Mouse (Mus musculus) hindbrain, embryonic 15.5 days (tissue): ENCODE measurements at regions not wholly inside any gene's neighbourhood (a gene's known extent, or its start where the extent isn't known, plus 50 kb on each side); places are given as distances from the start of the nearest gene placed in this dataset.

Experiments used
- ATAC-seq: fragments of 200-750 bp; cut with Nextera tagmentation; 2 replicates; pipeline ENCODE4 v1.8.0; 2017; ENCODE audit warnings: low read depth, moderate number of reproducible peaks, moderate TSS enrichment; ENCODE audit not compliant: low FRiP score
- H3K27ac ChIP-seq: fragments of 300-500 bp; sonication (generic); replicated peaks from 2 replicates; pipeline ENCODE4 v1.5.1; 2015; ENCODE audit warnings: mild to moderate bottlenecking, inconsistent platforms
- H3K27me3 ChIP-seq: fragments of 300-500 bp; sonication (generic); 2 replicates; pipeline ENCODE4 v1.6.1; 2015; ENCODE audit warnings: control low read depth, inconsistent platforms
- H3K36me3 ChIP-seq: fragments of 300-500 bp; sonication (generic); 2 replicates; pipeline ENCODE4 v1.6.1; 2015; ENCODE audit warnings: control low read depth, inconsistent platforms
- H3K4me1 ChIP-seq: fragments of 300-500 bp; sonication (generic); replicated peaks from 2 replicates; pipeline ENCODE4 v1.6.1; 2015; ENCODE audit warnings: control low read depth, inconsistent platforms
- H3K4me2 ChIP-seq: fragments of 300-500 bp; sonication (generic); 2 replicates; pipeline ENCODE4 v1.6.1; 2015; ENCODE audit warnings: moderate library complexity, mild to moderate bottlenecking, inconsistent platforms
- H3K4me3 ChIP-seq: fragments of 300-500 bp; sonication (generic); 2 replicates; pipeline ENCODE4 v1.5.1; 2015; ENCODE audit warnings: mild to moderate bottlenecking, inconsistent platforms
- H3K9ac ChIP-seq: fragments of 300-500 bp; sonication (generic); 2 replicates; pipeline ENCODE4 v1.6.1; 2015; ENCODE audit warnings: inconsistent platforms
- H3K9me3 ChIP-seq: fragments of 300-500 bp; sonication (generic); 2 replicates; pipeline ENCODE4 v1.6.1; 2016; ENCODE audit warnings: control low read depth, inconsistent platforms
- WGBS: fragments of 180-500 bp; shearing (Covaris S2); methylation state at CpG from one replicate; pipeline ENCODE4 v1.1.7; 2015; 5-methylcytosine and 5-hydroxymethylcytosine counted together

DNA sequence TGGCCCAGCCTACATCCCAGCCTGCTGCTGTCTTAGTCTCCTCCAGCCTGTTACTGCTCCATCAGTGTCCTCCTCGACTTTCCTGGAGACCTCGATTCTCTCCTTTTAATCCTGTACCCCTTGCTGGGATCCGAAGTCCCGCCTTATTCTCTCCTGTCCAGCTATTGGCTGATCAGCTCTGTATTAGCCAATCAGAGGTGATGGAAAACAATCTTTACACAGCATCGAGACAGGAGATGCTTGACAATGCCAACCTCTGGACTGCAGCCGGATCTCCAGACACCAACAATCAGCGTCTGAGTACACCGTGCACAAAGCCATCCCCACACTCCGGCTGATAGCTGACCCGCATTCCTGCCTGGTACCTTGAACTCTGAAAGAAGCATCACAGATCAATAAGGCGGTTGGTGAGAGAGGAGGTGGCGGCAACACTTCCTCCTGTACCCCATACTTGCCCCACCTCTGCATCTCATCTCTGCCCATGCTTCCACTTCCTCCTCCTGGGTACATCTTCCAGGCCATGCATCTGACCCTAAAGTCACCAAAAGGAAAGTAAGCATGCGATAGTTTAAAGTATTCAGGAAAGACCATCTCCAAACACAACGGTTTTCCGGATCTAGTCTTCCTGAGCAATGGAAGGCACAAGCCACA, 316.4 kb downstream of the Zfp706 start:
- peak overlapping the region; percentile 27 for H3K4me2 ChIP-seq

DNA sequence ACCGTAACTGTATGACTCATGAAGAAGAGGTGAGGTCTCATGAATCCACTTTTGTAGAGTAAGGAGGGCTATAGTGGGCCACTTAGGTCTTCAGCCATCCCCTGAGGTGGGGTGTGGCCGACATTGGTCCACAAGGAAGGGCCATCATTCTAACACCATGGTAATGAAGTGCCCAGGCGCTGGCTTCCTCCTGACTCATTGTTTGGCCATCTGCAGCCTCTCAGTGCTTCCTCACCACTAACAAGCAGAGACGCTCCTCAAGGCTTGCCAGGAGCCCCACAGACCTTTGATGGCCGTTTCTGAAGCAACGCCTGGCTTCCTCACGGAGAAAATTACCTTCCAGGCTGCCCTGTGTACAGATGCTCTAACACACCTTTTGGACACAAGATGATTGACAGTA, 317.7 kb downstream of the Zfp706 start:
- H3K9ac ChIP-seq, result no peak overlapping the region
- H3K27ac ChIP-seq, result no peak overlapping the region
- no peaks in the 10 kb centered on the region for H3K36me3 ChIP-seq
- H3K27me3 ChIP-seq, result no peaks in the 10 kb centered on the region
- WGBS, result 85% methylated on average over 7 of the region's 7 CpGs
- no peaks in the 10 kb centered on the region for H3K4me1 ChIP-seq
- no peak overlapping the region for H3K4me2 ChIP-seq
- ATAC-seq, result no peak
- no peak overlapping the region for H3K4me3 ChIP-seq
- H3K9me3 ChIP-seq, result no peaks in the 10 kb centered on the region

More for the DNA sequence above, 316.4 kb downstream of the Zfp706 start:
- 54% methylated on average over 15 of the region's 15 CpGs for WGBS
- Histone ChIP-seq H3K9me3 (no peaks in the 10 kb centered on the region), H3K4me3 (no peak overlapping the region), H3K36me3 (no peaks in the 10 kb centered on the region), H3K27ac (no peak overlapping the region), H3K27me3 (no peaks in the 10 kb centered on the region), H3K4me1 (0 out of 2 replicates have a peak, but pooled peaks cover 8% of the 10 kb centered on the region), H3K9ac (no peak overlapping the region)
- ATAC-seq, result no peak; the same call in 1 of the 2 replicates

DNA sequence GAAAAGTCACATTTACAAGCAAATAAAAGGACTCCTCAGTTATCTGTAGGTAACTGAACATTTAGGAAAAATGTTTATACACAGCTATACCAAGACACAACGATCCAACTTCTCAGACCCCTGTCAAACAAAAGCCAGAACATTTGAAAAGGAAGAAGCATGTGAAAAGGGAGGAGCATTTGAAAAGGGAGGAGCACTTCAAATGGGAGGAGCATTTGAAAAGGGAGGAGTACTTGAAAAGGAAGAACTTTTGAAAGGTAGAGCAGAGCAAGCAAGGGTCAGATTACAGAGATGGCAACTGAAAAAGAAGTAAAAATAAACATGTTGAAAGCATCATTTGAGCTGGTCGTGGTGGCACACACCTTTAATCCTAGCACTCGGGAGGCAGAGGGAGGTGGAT, 318.3 kb downstream of the Zfp706 start:
- no peak overlapping the region for H3K4me2 ChIP-seq
- H3K4me3 ChIP-seq, result no peak overlapping the region
- H3K27me3 ChIP-seq, result no peaks in the 10 kb centered on the region
- H3K27ac ChIP-seq, result no peak overlapping the region
- ATAC-seq, result no peak
- H3K9me3 ChIP-seq, result no peaks in the 10 kb centered on the region
- no peak overlapping the region for H3K9ac ChIP-seq
- H3K4me1 ChIP-seq, result no peaks in the 10 kb centered on the region
- no peaks in the 10 kb centered on the region for H3K36me3 ChIP-seq
- 79% methylated on average over 3 of the region's 3 CpGs for WGBS

DNA sequence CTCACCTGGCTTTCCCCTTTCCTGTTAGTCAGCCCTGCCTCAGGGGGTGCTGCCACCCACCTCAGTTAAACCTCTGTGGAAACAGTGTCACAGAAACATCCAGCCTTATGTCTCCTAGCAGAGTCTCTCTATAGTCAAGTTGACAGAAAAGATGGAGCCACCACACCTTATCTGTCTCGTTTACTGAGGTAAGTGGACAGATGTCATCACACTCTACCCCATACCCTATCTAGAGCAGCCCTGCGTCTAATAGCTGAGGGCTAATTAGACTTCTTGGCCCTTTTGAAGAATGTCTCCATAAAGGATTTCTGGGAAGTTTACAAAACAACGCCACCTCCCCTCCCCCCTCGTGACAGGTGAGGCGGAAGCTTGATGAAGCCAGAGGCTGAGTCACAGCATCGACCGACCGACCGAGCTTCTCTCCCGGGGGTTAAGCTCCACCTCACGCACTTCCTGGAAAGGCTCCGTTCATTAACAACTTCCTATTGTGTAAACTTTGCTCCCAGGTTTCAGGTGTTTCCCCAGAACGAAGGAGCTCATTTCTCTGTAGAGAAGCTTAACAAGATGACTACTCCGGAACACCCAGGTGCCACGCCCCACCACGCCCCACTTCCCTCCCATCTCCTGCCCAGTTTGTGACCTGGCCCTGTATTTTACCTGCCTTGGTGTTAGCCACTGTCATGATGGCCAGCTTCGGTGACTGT, 319.4 kb downstream of the Zfp706 start:
- ATAC-seq, result no peak
- no peaks in the 10 kb centered on the region for H3K9me3 ChIP-seq
- H3K4me2 ChIP-seq, result peak overlapping the region; percentile 32; the same call in 1 of the 2 replicates
- no peak overlapping the region for H3K27ac ChIP-seq
- H3K4me3 ChIP-seq, result no peak overlapping the region
- no peak overlapping the region for H3K9ac ChIP-seq
- no peaks in the 10 kb centered on the region for H3K36me3 ChIP-seq
- no peaks in the 10 kb centered on the region for H3K4me1 ChIP-seq
- WGBS, result 21% methylated on average over 17 of the region's 17 CpGs
- H3K27me3 ChIP-seq, result no peaks in the 10 kb centered on the region

DNA sequence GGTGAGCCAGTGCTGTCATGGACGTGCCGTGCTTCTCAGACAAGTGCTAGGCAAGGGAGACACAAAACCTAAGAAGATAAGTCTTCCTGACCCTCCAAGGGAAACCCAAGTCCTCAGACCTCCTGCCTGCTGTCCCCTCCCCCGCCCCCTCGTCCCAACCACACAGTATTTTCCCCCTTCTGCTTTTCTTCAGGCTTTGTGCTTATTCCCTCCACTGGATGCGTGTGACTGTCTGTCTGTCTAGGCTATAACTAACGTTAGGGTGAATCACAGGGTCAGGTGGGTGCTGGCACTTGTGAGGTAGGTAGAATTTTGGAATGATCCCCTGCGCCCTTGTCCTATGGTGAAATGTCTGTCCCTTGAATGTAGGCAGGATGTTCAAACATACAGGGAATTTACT, 322.9 kb downstream of the Zfp706 start:
- no peak overlapping the region for H3K4me3 ChIP-seq
- H3K36me3 ChIP-seq, result no peaks in the 10 kb centered on the region
- no peaks in the 10 kb centered on the region for H3K27me3 ChIP-seq
- H3K4me1 ChIP-seq, result no peaks in the 10 kb centered on the region
- H3K9me3 ChIP-seq, result no peaks in the 10 kb centered on the region
- no peak for ATAC-seq
- 86% methylated on average over 7 of the region's 7 CpGs for WGBS
- no peak overlapping the region for H3K27ac ChIP-seq
- no peak overlapping the region for H3K4me2 ChIP-seq
- H3K9ac ChIP-seq, result no peak overlapping the region

DNA sequence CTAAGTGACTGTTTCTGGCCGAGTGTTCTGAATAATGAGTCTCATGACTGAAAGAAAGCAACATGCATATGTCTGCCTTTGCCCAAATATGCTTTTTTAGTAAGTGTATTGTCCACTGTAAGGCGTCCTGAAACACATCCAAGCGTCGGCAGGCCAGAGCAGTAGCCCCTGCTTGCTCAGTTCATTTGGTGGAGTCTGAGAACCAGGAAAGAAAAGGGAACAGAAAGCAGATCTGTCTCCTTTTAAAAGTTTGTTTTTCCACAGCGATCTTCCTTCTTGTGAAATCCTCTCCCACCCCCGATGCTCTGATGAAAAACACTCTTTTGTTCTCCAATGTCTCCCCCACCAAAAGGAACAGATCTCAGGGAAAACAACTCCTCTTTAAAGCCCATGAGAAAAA, 324.7 kb downstream of the Zfp706 start:
- ATAC-seq, result no peak
- Histone ChIP-seq H3K4me1 (no peaks in the 10 kb centered on the region), H3K36me3 (no peaks in the 10 kb centered on the region), H3K4me2 (no peak overlapping the region), H3K27me3 (no peaks in the 10 kb centered on the region), H3K27ac (no peak overlapping the region), H3K4me3 (no peak overlapping the region), H3K9ac (no peak overlapping the region), H3K9me3 (no peaks in the 10 kb centered on the region)
- WGBS, result 58% methylated on average over 6 of the region's 6 CpGs

DNA sequence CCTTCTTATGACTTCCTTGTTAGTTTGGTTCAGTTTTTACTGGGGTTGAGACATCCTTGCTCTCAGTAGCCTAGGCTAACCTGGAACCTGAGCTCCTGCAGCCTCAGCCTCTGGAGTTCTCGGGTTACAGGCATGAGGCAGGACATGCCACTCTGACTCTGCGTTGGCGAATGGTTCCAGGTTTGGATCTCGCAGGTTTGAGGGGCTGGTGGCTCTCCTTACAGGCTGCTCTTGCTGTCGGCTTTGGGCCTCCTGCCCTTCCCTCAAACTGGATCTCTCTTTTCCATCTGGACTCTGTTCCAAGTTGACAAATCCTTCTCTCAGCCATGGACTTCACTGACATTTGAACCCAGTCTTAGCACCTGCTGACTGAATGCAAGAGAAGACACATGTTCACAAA, 325.4 kb downstream of the Zfp706 start:
- no peak overlapping the region for H3K27ac ChIP-seq
- WGBS, result 82% methylated on average over 5 of the region's 5 CpGs
- no peak overlapping the region for H3K9ac ChIP-seq
- no peaks in the 10 kb centered on the region for H3K27me3 ChIP-seq
- ATAC-seq, result no peak
- no peaks in the 10 kb centered on the region for H3K36me3 ChIP-seq
- no peak overlapping the region for H3K4me3 ChIP-seq
- H3K4me1 ChIP-seq, result no peaks in the 10 kb centered on the region
- H3K4me2 ChIP-seq, result no peak overlapping the region
- no peaks in the 10 kb centered on the region for H3K9me3 ChIP-seq

DNA sequence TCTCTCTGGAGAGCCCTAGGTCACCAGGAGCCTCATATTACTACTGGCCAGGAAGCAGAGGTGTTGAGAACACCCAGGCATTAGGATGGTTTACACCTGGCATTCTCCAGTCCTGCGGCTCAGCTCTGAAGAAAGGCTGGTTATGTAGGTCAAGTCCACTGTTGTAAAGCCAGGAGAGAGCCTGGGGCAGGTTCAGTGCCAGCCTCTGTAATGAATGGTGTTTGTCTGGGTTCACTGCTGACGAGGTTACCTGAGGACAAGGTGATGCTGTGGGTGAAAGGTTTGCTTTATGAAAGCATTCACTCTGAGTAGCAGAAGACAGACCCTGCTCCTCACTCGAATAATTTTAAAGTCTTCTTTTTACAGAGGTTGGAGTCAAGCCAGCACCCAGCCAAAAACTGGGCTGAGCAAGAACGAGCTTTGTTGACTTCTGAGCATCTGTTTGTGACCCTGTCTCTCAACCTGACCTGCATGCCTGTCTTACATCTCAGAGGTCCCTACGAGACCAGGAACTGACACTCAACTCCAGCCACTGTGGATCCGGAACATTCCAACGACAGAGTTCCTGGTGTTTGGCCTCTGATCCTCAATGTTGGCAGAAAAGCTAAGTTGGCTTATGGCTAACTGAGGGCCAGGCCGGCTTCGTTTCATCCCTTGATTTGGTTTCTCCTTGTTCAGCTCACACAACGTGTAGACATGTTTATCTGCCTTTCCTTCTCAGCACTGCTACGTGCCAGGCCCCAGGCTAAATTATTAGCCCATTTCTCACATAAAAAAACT, 327.0 kb downstream of the Zfp706 start:
- no peaks in the 10 kb centered on the region for H3K9me3 ChIP-seq
- no peak overlapping the region for H3K9ac ChIP-seq
- 87% methylated on average over 11 of the region's 11 CpGs for WGBS
- no peaks in the 10 kb centered on the region for H3K27me3 ChIP-seq
- no peak overlapping the region for H3K4me2 ChIP-seq
- no peak overlapping the region for H3K27ac ChIP-seq
- no peaks in the 10 kb centered on the region for H3K4me1 ChIP-seq
- no peak for ATAC-seq
- no peaks in the 10 kb centered on the region for H3K36me3 ChIP-seq
- no peak overlapping the region for H3K4me3 ChIP-seq

DNA sequence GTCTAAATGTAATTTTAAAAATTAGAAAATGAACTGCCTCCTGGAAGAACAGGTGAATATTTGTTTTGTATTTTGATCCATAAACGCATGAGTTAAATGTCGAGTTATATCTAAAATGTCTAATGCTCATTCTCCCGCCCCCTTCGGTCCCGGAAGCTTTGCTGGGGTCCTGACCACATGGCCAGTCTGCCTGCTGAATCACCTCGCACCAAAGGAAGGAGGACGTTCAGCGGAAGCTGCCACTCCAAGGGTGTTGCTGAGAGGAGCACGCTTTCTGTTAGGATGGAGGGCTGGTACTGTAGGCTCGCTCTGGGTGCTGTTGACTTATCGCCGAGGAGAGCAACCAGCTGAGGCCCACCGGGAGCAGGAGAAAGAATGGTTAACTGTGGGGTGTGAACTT, 328.0 kb downstream of the Zfp706 start:
- Histone ChIP-seq H3K36me3 (no peaks in the 10 kb centered on the region), H3K9me3 (no peaks in the 10 kb centered on the region), H3K4me2 (no peak overlapping the region), H3K4me3 (no peak overlapping the region), H3K9ac (no peak overlapping the region), H3K27me3 (no peaks in the 10 kb centered on the region), H3K4me1 (no peaks in the 10 kb centered on the region), H3K27ac (no peak overlapping the region)
- no peak for ATAC-seq
- WGBS, result 87% methylated on average over 13 of the region's 13 CpGs

DNA sequence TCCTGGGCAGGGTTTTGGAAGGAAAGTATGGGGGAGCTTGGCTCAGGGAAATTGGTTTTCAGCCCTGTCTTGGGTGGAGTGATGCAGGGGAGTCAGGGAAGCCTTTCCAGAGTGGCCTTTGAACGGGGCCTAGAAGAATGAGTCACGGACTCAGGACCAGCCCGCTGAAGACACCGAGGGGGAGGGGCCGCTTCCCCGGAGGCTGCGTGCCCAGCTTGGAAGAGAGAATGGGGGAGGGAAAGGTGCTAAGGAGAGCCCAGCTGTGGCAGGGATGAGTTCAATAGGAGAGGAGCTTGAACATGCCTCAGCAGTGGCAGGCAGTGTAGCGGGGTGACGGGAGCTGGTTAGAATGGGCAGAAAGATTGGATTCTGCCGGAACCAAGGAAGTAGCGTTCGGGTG, 337.8 kb downstream of the Zfp706 start:
- WGBS, result 26% methylated on average over 12 of the region's 12 CpGs
- Histone ChIP-seq H3K4me3 (no peak overlapping the region), H3K4me2 (no peak overlapping the region), H3K9ac (no peak overlapping the region), H3K4me1 (no peaks in the 10 kb centered on the region), H3K27ac (no peak overlapping the region), H3K36me3 (no peaks in the 10 kb centered on the region), H3K27me3 (no peaks in the 10 kb centered on the region), H3K9me3 (no peaks in the 10 kb centered on the region)
- ATAC-seq, result no peak

DNA sequence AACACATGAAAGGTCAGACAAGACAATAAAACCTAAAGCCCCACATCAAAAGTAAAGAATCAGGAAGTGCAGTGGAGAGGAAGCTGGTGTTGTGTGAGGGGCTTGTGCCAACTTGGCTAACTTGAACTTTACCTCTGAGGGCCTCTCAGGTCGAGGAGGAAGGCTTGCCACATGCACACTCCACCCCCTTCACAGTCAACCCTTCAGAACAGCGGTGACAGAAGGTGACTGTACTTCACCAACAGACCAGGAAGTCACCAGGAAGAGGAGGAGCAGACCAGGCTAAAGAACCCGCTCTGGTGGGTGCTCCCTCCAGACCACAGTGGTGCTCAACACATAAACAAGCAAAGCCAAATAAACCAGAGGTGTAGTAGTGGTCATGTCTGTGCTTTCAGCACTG, 341.0 kb downstream of the Zfp706 start:
- no peak overlapping the region for H3K4me3 ChIP-seq
- H3K4me2 ChIP-seq, result no peak overlapping the region
- no peak overlapping the region for H3K9ac ChIP-seq
- H3K36me3 ChIP-seq, result no peaks in the 10 kb centered on the region
- 63% methylated on average over 3 of the region's 3 CpGs for WGBS
- ATAC-seq, result no peak
- H3K9me3 ChIP-seq, result no peaks in the 10 kb centered on the region
- no peaks in the 10 kb centered on the region for H3K27me3 ChIP-seq
- H3K4me1 ChIP-seq, result no peaks in the 10 kb centered on the region
- H3K27ac ChIP-seq, result no peak overlapping the region

DNA sequence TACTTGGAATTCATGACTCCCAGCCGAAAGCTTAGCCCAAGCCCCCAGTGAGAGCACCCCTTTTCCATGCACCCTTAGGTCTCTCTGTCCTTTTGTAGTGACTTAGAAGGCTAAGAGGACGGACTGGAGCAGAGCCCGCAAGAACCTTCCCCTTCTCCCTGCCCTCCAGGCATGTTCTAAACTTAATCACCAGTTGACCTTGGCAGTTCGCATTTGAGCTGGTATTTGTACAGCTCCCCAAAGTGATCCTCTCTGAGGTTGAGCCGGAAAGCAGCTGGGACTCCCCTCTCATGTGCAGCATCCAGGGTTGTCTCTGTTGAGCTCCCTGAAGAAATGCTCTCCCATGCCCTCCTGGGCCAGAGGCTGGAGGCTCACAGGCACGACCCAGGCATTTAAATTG, 343.2 kb downstream of the Zfp706 start:
- Histone ChIP-seq H3K4me3 (no peak overlapping the region), H3K9me3 (no peaks in the 10 kb centered on the region), H3K27ac (no peak overlapping the region), H3K36me3 (no peaks in the 10 kb centered on the region), H3K9ac (no peak overlapping the region), H3K4me1 (no peaks in the 10 kb centered on the region), H3K27me3 (no peaks in the 10 kb centered on the region), H3K4me2 (no peak overlapping the region)
- ATAC-seq, result no peak
- WGBS, result 86% methylated on average over 6 of the region's 6 CpGs
